Mouse (Mus musculus): ENCODE measurements at regions not wholly inside any gene's neighbourhood (a gene's known extent, or its start where the extent isn't known, plus 50 kb on each side); places are given as distances from the start of the nearest gene placed in this dataset.

DNA sequence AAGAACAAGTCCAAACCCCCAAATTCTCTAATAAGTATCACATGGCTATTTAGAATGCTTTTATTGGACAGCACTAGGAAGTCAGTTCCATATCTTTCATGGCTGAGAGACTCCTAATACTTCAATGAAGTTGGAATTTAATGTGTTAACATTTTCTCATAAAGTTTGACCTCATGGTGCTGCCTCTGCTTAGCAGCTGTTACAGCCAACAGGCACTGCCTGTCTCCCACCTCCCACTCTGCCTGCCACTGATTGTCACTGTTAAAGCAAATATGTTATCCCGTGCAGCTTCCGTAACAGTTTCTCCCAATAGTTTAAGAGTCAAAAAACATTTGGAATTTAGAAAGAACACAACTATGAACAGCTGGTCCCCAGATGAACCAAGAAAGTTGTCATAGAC, 268.3 kb upstream of the Sema3a start:
- TF ChIP-seq CTCF (IDR thresholded peaks at IDR 0.05; ENCODE audit: borderline replicate concordance, insufficient read depth, low read length) (no peak), POLR2A (IDR thresholded peaks at IDR 0.05; ENCODE audit: low read depth, low read length) (no peak)

All from embryonic fibroblast, embryonic 13.5 days (primary cell).